Mouse (Mus musculus) bone marrow macrophage, adult 2 months (primary cell): ENCODE measurements around the gene Chst15.

ENCODE experiments used
- CTCF ChIP-seq: IDR thresholded peaks from 2 replicates; pipeline ENCODE4 v1.5.1; 2012; ENCODE audit warnings: low read depth, mild to moderate bottlenecking, low read length, moderate library complexity
- POLR2A ChIP-seq: IDR thresholded peaks from 2 replicates; pipeline ENCODE4 v1.6.1; 2012; ENCODE audit warnings: mild to moderate bottlenecking, low read depth, low read length, borderline replicate concordance

DNA sequence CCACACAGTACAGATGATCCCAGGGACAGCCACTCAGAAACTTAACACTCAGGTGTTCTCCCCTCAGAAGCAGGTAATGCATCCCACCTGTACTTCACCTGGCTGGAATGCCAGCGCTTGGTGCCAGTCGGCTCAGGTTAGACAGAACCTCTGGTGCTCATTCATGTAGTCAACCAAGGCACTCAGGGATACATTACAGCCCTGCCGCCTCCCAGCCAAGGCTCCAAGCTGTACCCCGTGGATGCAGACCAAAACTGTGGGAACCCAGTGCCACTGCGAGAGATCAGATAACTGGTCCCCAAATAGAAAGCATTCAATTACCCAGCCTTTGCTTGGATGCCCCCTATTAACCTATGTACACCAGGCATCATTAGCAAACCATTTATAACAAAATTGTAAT, 40.7 kb downstream of the Chst15 start:
- no peak for TF ChIP-seq CTCF
- TF ChIP-seq POLR2A: no peak
